Mouse (Mus musculus) embryonic facial prominence, embryonic 11.5 days (tissue): ENCODE data around the gene Rps6kl1. TPM values are rescaled to one million over a fixed set of nuclear protein-coding genes. Genes with fewer than 3 reads are reported as not detected.

Experiments used
- ATAC-seq: fragments of 200-750 bp; cut with Nextera tagmentation; replicated peaks from 2 replicates; pipeline ENCODE4 v1.8.0; 2017; ENCODE audit warnings: low read depth; ENCODE audit not compliant: insufficient number of reproducible peaks, low FRiP score, low TSS enrichment
- DNase-seq: peaks from one replicate; pipeline ENCODE4 v3.0.0-alpha.2; 2015; ENCODE audit warnings: low spot score
- H3K27ac ChIP-seq: fragments of 300-500 bp; sonication (generic); replicated peaks from 2 replicates; pipeline ENCODE4 v1.5.1; 2014; ENCODE audit warnings: mild to moderate bottlenecking, low read depth, low read length, control low read depth
- H3K27me3 ChIP-seq: fragments of 300-500 bp; sonication (generic); 2 replicates; pipeline ENCODE4 v1.6.1; 2014; ENCODE audit warnings: mild to moderate bottlenecking, low read length, moderate library complexity, mixed read lengths; ENCODE audit not compliant: control insufficient read depth, insufficient read depth
- H3K36me3 ChIP-seq: fragments of 300-500 bp; sonication (generic); replicated peaks from 2 replicates; pipeline ENCODE4 v1.6.1; 2014; ENCODE audit warnings: low read depth, mild to moderate bottlenecking, low read length, moderate library complexity, mixed read lengths; ENCODE audit not compliant: control insufficient read depth, insufficient read depth
- H3K4me1 ChIP-seq: fragments of 300-500 bp; sonication (generic); 2 replicates; pipeline ENCODE4 v1.6.1; 2014; ENCODE audit warnings: low read length, mixed read lengths; ENCODE audit not compliant: control insufficient read depth, insufficient read depth
- H3K4me2 ChIP-seq: fragments of 300-500 bp; sonication (generic); 2 replicates; pipeline ENCODE4 v1.6.1; 2014; ENCODE audit warnings: low read depth, mild to moderate bottlenecking, control low read depth, low read length, moderate library complexity
- H3K4me3 ChIP-seq: fragments of 300-500 bp; sonication (generic); 2 replicates; pipeline ENCODE4 v1.5.1; 2014; ENCODE audit warnings: low read depth, low read length, control low read depth
- H3K9ac ChIP-seq: fragments of 300-500 bp; sonication (generic); replicated peaks from 2 replicates; pipeline ENCODE4 v1.6.1; 2014; ENCODE audit warnings: mild to moderate bottlenecking, control low read depth, low read length
- H3K9me3 ChIP-seq: fragments of 300-500 bp; sonication (generic); replicated peaks from 2 replicates; pipeline ENCODE4 v1.6.1; 2016; ENCODE audit warnings: mild to moderate bottlenecking, low read length, inconsistent platforms, mixed read lengths; ENCODE audit not compliant: control insufficient read depth
- WGBS: fragments of 180-500 bp; shearing (Covaris S2); extraction: QIAGEN DNeasy Blood & Tissue Kit; methylation state at CpG from one replicate; pipeline ENCODE4 v1.1.7; 2014; 5-methylcytosine and 5-hydroxymethylcytosine counted together
- polyA plus RNA-seq: library from polyadenylated mRNA; unstranded; fragments of >200 nt; fragmentation: Nextera tagmentation; extraction: Ambion mirVana; gene quantifications from 2 replicates; pipeline ENCODE4 v1.2.1, GENCODE M21; 2014

Rps6kl1 gene
- polyA plus RNA-seq, 1 experiment from 2014 or later = 1.3 TPM

- DNase-seq (peak; percentile 43), ATAC-seq (no peak)
- Histone ChIP-seq H3K36me3 (no peaks in the 10 kb centered on the region), H3K9ac (no peak overlapping the region), H3K4me1 (0 out of 2 replicates have a peak, but pooled peaks cover 2% of the 10 kb centered on the region), H3K4me3 (no peak overlapping the region), H3K9me3 (no peaks in the 10 kb centered on the region), H3K4me2 (no peak overlapping the region), H3K27ac (no peak overlapping the region), H3K27me3 (no peaks in the 10 kb centered on the region)
- WGBS = 33% methylated on average over 14 of the region's 14 CpGs
Observed at GRCm38 (mm10) chr12:85094010-85094409, 57.1 kb downstream of the Rps6kl1 start.

DNA sequence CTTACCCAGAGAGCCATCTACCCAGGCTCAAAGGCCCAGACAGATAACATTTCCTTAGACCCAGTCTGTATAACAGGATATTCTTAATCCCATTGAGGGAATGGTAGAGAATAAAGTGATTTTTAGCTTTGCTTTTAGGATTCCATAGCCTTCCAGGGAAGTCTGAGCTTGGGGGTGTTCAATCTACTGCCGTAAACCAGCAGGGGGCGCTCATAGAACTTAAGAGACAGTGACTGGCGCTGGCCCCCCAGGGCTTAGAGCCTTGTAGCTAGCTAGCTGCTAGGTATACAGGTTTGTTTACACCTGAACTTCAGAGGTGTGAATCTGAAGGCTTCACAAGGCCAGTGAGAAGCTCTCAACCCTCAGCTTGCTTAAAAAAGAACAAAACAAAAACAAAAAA, 58.9 kb downstream of the Rps6kl1 start:
- ATAC-seq (no peak), DNase-seq (peak; percentile 80)
- no peak overlapping the region for H3K9ac ChIP-seq
- WGBS = 10% methylated on average over 3 of the region's 3 CpGs
- no peak overlapping the region for H3K4me3 ChIP-seq
- H3K27me3 ChIP-seq = no peaks in the 10 kb centered on the region
- H3K36me3 ChIP-seq = no peaks in the 10 kb centered on the region; the same call in 1 of the 2 replicates
- 0 out of 2 replicates have a peak, but pooled peaks cover 2% of the 10 kb centered on the region for H3K4me1 ChIP-seq
- no peak overlapping the region for H3K4me2 ChIP-seq
- H3K9me3 ChIP-seq = no peaks in the 10 kb centered on the region
- no peak overlapping the region for H3K27ac ChIP-seq

GRCm38 (mm10) chr12:85091190-85091589, 59.9 kb downstream of the Rps6kl1 start:
- WGBS = 83% methylated on average over 3 of the region's 3 CpGs
- Histone ChIP-seq H3K9me3 (no peaks in the 10 kb centered on the region), H3K36me3 (no peaks in the 10 kb centered on the region; the same call in 1 of the 2 replicates), H3K4me1 (0 out of 2 replicates have a peak, but pooled peaks cover 2% of the 10 kb centered on the region), H3K9ac (no peak overlapping the region), H3K27ac (no peak overlapping the region), H3K4me3 (no peak overlapping the region), H3K27me3 (no peaks in the 10 kb centered on the region), H3K4me2 (no peak overlapping the region)
- no peak for DNase-seq
- no peak for ATAC-seq

GRCm38 (mm10) chr12:85087845-85088244, 63.2 kb downstream of the Rps6kl1 start:
- Histone ChIP-seq H3K4me2 (no peak overlapping the region), H3K4me1 (no peaks in the 10 kb centered on the region), H3K27me3 (no peaks in the 10 kb centered on the region), H3K9ac (no peak overlapping the region), H3K27ac (no peak overlapping the region), H3K36me3 (no peaks in the 10 kb centered on the region; the same call in 1 of the 2 replicates), H3K4me3 (no peak overlapping the region), H3K9me3 (no peaks in the 10 kb centered on the region)
- WGBS = 78% methylated on average over 12 of the region's 12 CpGs
- ATAC-seq = no peak
- DNase-seq = no peak

Other genes with a start within 250 kb of the Rps6kl1 start
- gene Fcf1, start 180.4 kb downstream of the Rps6kl1 start, polyA plus RNA-seq = 163 and 169 TPM in 2 replicates
- gene Arel1, start 180.4 kb downstream of the Rps6kl1 start, polyA plus RNA-seq = 19.9 and 21.1 TPM in 2 replicates
- gene Ylpm1, start 154.9 kb downstream of the Rps6kl1 start, polyA plus RNA-seq = 44.8 and 45.3 TPM in 2 replicates
- 2.9 TPM in 2 replicates for gene Prox2, start 40.5 kb downstream of the Rps6kl1 start, polyA plus RNA-seq
- gene Dlst, start 40.4 kb downstream of the Rps6kl1 start, polyA plus RNA-seq = 91.2 and 102 TPM in 2 replicates
- 13.4 and 14.5 TPM in 2 replicates for gene Pgf, start 26.5 kb upstream of the Rps6kl1 start, polyA plus RNA-seq
- 89.6 and 90.0 TPM in 2 replicates for gene Eif2b2, start 68.2 kb upstream of the Rps6kl1 start, polyA plus RNA-seq
- 9.5 TPM in 2 replicates for gene Mlh3, start 119.3 kb upstream of the Rps6kl1 start, polyA plus RNA-seq
- 49.7 and 58.5 TPM in 2 replicates for gene Acyp1, start 137.2 kb upstream of the Rps6kl1 start, polyA plus RNA-seq
- 0.89 and 0.95 TPM in 2 replicates for gene Zc2hc1c, start 137.3 kb upstream of the Rps6kl1 start, polyA plus RNA-seq
- 15.2 and 15.7 TPM in 2 replicates for gene Nek9, start 188.1 kb upstream of the Rps6kl1 start, polyA plus RNA-seq
- 297 and 302 TPM in 2 replicates for gene Tmed10, start 223.6 kb upstream of the Rps6kl1 start, polyA plus RNA-seq